Mouse (Mus musculus): ENCODE data around the gene 1190005I06Rik. TPM values are rescaled to one million over a fixed set of nuclear protein-coding genes. Genes with fewer than 3 reads are reported as not detected.

1190005I06Rik gene
- polyA plus RNA-seq, 1 experiment, result 0.69 TPM

DNA sequence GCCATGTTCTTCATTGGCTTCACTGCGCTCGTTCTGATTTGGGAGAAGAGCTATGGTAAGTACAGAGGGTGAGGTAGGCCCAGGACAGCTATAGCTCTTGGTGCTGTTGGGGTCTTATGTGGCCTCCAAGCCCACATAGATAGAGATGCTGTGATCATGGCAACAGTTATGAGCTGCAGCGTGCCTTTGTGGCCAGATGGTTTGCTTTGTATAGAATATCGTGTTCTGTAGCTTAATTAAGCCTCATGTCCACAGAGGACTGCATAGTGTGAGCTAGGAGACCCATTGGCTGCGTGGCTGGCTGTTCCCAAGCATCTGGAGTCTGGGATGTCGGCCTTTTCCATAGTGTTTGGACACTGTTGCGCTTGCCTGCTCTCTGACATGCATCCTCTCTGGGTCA lies 25.9 kb upstream of the 1190005I06Rik start:
- no peak for TF ChIP-seq GATA1 (IDR thresholded peaks at IDR 0.05; ENCODE audit: low read length)

DNA sequence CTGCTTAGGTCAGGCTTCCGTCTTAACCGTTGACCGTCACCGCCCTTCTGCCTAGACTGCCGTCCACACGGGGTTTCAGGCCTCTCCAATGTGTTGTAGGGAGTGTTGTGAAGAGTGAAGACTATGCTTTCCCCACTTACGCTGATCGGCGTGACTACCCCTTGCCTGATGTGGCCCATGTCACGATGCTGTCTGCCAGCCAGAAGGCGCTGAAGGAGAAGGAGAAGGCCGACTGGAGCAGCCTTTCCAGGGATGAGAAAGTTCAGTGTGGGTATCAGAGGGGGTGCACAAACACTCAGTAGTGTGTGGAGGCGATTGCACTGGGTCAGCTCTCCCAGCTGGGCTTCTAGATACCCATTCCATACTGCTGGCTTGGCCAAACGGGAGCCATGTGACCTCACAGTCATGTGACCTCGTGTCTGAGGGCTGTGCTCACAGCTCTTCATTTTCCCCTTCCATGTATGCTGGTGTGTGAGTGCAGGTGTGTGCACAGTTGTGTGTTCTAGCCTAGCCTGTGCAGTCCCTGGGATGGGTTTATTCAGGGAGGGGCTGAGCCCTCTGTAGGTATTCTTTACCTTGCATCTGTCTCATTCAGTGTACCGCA lies 25.3 kb upstream of the 1190005I06Rik start:
- no peak for TF ChIP-seq GATA1 (IDR thresholded peaks at IDR 0.05; ENCODE audit: low read length)

- TF ChIP-seq GATA1 (IDR thresholded peaks at IDR 0.05; ENCODE audit: low read length), result no peak
Observed at GRCm38 (mm10) chr8:120671775-120672174, 24.3 kb upstream of the 1190005I06Rik start.

GRCm38 (mm10) chr8:120668374-120668905 lies 21.0 kb upstream of the 1190005I06Rik start, which contains the start of gene Emc8:
Gene Emc8, minus strand, starts transcription at chr8:120668573.
- no peak for TF ChIP-seq GATA1 (IDR thresholded peaks at IDR 0.05; ENCODE audit: low read length)

DNA sequence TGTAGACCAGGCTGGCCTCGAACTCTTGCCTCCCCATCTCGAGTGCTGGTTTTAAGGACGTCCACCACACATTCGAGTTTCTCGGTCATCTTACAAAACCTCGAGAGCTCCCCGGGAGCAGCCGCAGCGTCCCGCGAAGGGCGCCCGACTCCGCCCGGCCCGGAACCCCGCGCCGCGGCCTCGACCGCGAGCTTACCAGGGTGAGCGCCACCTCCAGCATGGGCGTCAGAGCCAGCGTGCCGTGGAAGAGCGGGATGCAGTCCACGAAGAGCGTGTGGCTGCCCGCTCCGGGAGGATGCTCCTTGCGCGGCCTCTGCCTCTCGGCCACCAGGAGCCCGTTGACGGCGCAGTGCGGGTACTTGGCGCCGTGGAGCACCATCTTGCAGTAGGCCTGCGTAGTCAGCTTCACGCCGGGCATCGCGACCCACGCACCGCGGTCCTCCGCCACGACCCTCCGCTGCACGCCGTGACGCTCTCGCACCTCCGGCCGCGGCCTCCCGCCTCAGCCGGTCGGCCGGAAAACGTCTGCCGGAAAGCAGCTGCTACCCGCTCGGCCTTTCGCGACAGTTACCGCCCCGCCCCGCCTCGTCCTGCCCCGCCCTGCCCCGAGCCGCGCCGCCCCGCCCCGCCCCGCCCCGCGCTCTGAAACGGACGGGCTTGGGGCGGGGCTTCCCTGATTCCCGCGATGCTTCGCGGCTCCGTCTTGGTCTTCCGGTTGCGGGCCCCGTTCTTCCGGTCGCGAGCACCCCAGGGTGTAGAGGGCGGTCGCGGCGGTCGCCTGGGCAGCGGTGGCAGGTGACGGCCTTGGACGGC lies 20.3 kb upstream of the 1190005I06Rik start, which contains the start of the genes Gm27021 and Cox4i1:
Gene Gm27021, minus strand, starts transcription at position 519 of the 813 bp plus-strand sequence.
Gene Cox4i1, plus strand, starts transcription at position 662 of the 813 bp plus-strand sequence.
- no peak for TF ChIP-seq GATA1 (IDR thresholded peaks at IDR 0.05; ENCODE audit: low read length)

- no peak for TF ChIP-seq GATA1 (IDR thresholded peaks at IDR 0.05; ENCODE audit: low read length)
Observed at GRCm38 (mm10) chr8:120666807-120667470, 19.5 kb upstream of the 1190005I06Rik start.

DNA sequence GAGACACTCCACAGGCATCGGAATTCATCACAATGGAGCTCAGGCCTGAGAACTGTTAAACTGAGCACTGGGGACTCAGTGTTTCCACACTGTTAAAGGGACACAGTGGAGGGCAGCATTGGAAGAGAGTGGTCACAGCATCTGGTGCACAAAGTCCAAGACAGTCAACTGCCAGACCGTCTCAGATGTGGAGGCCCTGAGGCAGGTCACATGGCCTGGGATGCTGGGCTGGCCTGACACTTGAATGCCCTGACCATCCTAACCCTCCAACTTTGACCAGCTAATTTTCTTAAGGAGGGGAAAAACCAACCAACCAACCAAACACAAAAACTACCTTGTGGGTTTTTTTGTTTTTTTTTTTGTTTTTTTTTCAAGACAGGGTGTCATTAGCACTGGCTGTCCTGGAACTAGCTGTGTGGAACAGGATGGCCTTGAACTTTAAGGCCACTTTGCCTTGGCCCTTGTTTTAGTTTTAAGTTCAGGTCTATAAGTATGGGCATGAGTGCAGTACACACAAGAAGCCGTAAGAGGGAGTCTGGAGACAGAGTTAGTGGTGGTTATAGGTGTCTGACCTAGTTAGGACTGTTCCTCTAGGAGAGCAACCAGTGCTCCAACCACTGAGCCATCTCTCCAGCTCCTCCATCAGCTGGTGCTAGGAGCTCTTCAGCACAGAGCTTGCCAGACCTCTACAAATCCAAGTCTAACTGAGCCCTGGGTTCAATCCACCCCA lies 18.5 kb upstream of the 1190005I06Rik start:
- TF ChIP-seq GATA1 (IDR thresholded peaks at IDR 0.05; ENCODE audit: low read length), result no peak

GRCm38 (mm10) chr8:120664566-120664965 lies 17.1 kb upstream of the 1190005I06Rik start:
- no peak for TF ChIP-seq GATA1 (IDR thresholded peaks at IDR 0.05; ENCODE audit: low read length)

DNA sequence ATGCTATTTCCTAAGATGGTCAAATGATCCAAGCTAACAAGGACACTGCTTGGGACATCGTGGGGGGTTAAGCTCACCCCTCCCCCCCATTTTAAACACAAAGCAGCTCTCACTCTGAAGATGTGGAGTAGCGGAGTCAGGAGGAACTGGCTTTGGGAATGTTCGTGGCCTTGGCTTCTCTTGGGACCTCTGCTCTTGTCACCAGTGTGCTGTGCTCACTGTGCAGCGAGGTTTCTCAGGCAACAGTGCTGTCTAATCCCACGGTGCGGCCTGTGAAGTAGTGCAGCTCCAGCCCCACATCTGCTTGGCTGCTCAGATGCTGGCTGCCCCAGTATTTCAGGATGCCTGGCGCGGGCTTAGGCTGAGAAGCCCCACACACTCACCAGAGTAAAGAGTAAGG lies 10.0 kb upstream of the 1190005I06Rik start:
- TF ChIP-seq GATA1 (IDR thresholded peaks at IDR 0.05; ENCODE audit: low read length), result no peak

- TF ChIP-seq GATA1 (IDR thresholded peaks at IDR 0.05; ENCODE audit: low read length), result no peak
Observed at GRCm38 (mm10) chr8:120656322-120657052, 9.1 kb upstream of the 1190005I06Rik start.

DNA sequence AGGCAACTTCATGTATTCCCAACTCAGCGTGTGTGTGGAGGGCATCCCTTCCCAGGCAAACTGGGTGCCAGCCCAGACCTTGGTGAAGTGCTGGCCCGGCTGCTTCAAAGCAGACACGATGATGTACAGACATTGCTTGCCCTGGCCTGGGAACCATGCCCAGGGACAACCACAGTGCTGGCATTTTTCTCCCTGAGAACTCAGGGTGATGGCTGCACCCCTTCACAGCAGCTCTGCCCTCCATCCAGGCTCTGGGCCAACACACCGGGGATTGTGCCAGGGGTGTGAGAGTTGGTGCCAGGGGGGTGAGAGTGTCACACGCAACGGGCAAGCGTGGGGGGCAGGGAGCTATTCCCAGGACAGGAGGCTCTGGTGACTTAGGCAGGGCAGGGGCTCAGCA lies 2.8 kb downstream of the 1190005I06Rik start:
- TF ChIP-seq GATA1 (IDR thresholded peaks at IDR 0.05; ENCODE audit: low read length), result no peak

GRCm38 (mm10) chr8:120642031-120642662 lies 5.3 kb downstream of the 1190005I06Rik start:
- TF ChIP-seq GATA1 (IDR thresholded peaks at IDR 0.05; ENCODE audit: low read length), result no peak

DNA sequence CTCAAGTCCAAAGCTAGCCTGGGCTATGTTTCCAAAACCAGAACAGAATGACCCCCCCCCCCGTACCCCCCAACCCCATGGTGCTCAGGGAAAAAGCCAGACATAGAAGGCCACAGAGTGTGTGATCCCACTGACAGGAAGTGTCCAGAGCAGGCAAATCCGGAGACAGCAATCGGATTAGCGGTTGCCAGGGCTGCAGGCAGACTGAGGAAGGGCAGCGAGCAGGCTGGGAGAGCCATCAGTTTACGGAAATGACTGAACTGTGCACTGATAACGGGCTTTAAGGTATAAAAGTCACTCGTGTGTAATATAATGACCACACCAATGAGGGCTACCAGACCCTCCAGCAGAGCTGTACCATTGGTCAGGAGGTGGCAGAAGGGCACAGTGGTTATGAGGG lies 6.2 kb downstream of the 1190005I06Rik start:
- no peak for TF ChIP-seq GATA1 (IDR thresholded peaks at IDR 0.05; ENCODE audit: low read length)

DNA sequence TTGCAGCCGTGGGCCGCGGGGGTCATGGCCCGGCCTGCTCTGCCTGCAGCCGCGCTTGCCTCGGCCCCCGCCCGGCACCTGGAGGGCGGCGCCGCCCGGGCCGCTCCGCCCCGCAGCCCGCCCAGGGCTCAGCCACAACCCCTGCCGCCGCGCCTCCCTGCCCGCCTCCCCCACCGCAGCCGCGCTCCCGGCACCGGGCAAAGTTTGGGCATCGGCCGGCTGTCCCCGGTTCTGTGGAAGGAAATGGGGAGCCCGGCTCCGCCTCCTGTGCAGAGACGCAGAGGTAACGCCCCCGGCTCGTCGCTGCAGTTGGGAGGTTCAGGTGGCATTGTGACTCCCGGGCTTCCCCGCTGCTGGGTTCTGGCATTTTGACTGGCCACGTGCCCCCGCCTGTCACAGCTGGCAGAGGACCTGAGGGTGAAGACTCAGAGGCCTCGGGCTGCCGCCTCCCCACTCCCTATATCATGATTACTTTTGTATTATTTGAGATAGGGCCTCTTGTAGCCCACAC lies 13.0 kb downstream of the 1190005I06Rik start:
- no peak for TF ChIP-seq GATA1 (IDR thresholded peaks at IDR 0.05; ENCODE audit: low read length)

All from G1E-ER4 (cell line).